Mouse (Mus musculus): ENCODE results near the gene Cxcl2.

Cxcl2 gene

GRCm38 (mm10) chr5:90897429-90897828 is 6.2 kb upstream of the Cxcl2 start:
- DNase-seq: no peak

- no peak for DNase-seq
Measured at GRCm38 (mm10) chr5:90899308-90899707, 4.4 kb upstream of the Cxcl2 start.

- DNase-seq: no peak
Measured at GRCm38 (mm10) chr5:90900147-90900546, 3.5 kb upstream of the Cxcl2 start.

GRCm38 (mm10) chr5:90900688-90901087 is 3.0 kb upstream of the Cxcl2 start:
- no peak for DNase-seq

GRCm38 (mm10) chr5:90902380-90903260 is 1.1 kb upstream of the Cxcl2 start:
- DNase-seq: peak; percentile 8

GRCm38 (mm10) chr5:90908983-90909382 is 5.3 kb downstream of the Cxcl2 start:
- peak; percentile 34 for DNase-seq

- DNase-seq: no peak
Measured at GRCm38 (mm10) chr5:90919495-90919894, 15.8 kb downstream of the Cxcl2 start.

- DNase-seq: no peak
Measured at GRCm38 (mm10) chr5:90922958-90923357, 19.3 kb downstream of the Cxcl2 start.

- no peak for DNase-seq
Measured at GRCm38 (mm10) chr5:90930546-90930945, 26.9 kb downstream of the Cxcl2 start.

GRCm38 (mm10) chr5:90930971-90931851 is 27.5 kb downstream of the Cxcl2 start, which contains the start of gene Mthfd2l:
TSS of gene Mthfd2l (plus strand) at chr5:90931117.
- DNase-seq: peak; percentile 83

- DNase-seq: no peak
Measured at GRCm38 (mm10) chr5:90931911-90932310, 28.2 kb downstream of the Cxcl2 start.

- DNase-seq: no peak
Measured at GRCm38 (mm10) chr5:90936706-90937105, 33.0 kb downstream of the Cxcl2 start.

GRCm38 (mm10) chr5:90945453-90945852 is 41.8 kb downstream of the Cxcl2 start:
- DNase-seq: no peak

GRCm38 (mm10) chr5:90949499-90949898 is 45.8 kb downstream of the Cxcl2 start:
- no peak for DNase-seq

GRCm38 (mm10) chr5:90951475-90951874 is 47.8 kb downstream of the Cxcl2 start:
- peak; percentile 32 for DNase-seq

GRCm38 (mm10) chr5:90952731-90953481 is 49.2 kb downstream of the Cxcl2 start:
- DNase-seq: no peak
